Mouse (Mus musculus) bone marrow macrophage, adult 2 months (primary cell): Measurements from ENCODE around the gene Pla2g6.

ENCODE experiments used
- CTCF ChIP-seq: IDR thresholded peaks from 2 replicates; pipeline ENCODE4 v1.5.1; 2012; ENCODE audit warnings: low read depth, mild to moderate bottlenecking, low read length, moderate library complexity
- POLR2A ChIP-seq: IDR thresholded peaks from 2 replicates; pipeline ENCODE4 v1.6.1; 2012; ENCODE audit warnings: mild to moderate bottlenecking, low read depth, low read length, borderline replicate concordance

GRCm38 (mm10) chr15:79306043-79306637, 22.1 kb downstream of the Pla2g6 start:
- TF ChIP-seq CTCF = no peak
- TF ChIP-seq POLR2A = no peak
